Mouse (Mus musculus) spleen, adult 2 months (tissue): ENCODE data around the gene Cacna1h. TPM values are rescaled to one million over a fixed set of nuclear protein-coding genes. Genes with fewer than 3 reads are reported as not detected.

Source experiments
- DNase-seq, 2 experiments: peaks; one replicate each; pipeline versions ENCODE4 v3.0.0 to v3.0.0-alpha.2; 2012 to 2021; ENCODE audit warnings: low spot score in 2 of 2, low read depth in 1 of 2
- H3K27ac ChIP-seq: fragments of 200-500 bp; 2 replicates; pipeline ENCODE4 v1.5.1; 2012; ENCODE audit warnings: low read length, inconsistent platforms; ENCODE audit not compliant: insufficient read depth
- H3K27me3 ChIP-seq: fragments of 200-500 bp; 2 replicates; pipeline ENCODE4 v1.6.1; 2012; ENCODE audit warnings: mild to moderate bottlenecking, moderate library complexity, low read length, inconsistent platforms; ENCODE audit not compliant: control insufficient read depth, insufficient read depth
- H3K36me3 ChIP-seq: fragments of 200-500 bp; 2 replicates; pipeline ENCODE4 v1.6.1; 2012; ENCODE audit warnings: mild to moderate bottlenecking, low read length, inconsistent platforms; ENCODE audit not compliant: control insufficient read depth, insufficient read depth
- H3K4me1 ChIP-seq: fragments of 200-500 bp; 2 replicates; pipeline ENCODE4 v1.6.1; 2011; ENCODE audit warnings: inconsistent platforms; ENCODE audit not compliant: control insufficient read depth, insufficient read depth, insufficient read length
- H3K4me3 ChIP-seq: fragments of 200-500 bp; 2 replicates; pipeline ENCODE4 v1.5.1; 2011; ENCODE audit warnings: mild to moderate bottlenecking, inconsistent platforms; ENCODE audit not compliant: insufficient read depth, insufficient read length; ENCODE audit errors: extremely low read depth
- CTCF ChIP-seq: fragments of 200-500 bp; IDR thresholded peaks from 2 replicates; pipeline ENCODE4 v1.5.1; 2011; ENCODE audit warnings: mild to moderate bottlenecking, inconsistent platforms; ENCODE audit not compliant: insufficient read depth, insufficient read length, insufficient replicate concordance; ENCODE audit errors: extremely low read depth
- POLR2A ChIP-seq: fragments of 200-500 bp; IDR thresholded peaks from 2 replicates; pipeline ENCODE4 v1.6.1; 2011; ENCODE audit warnings: low read depth, low read length, inconsistent platforms
- WGBS: fragments of 180-500 bp; shearing (Covaris S2); methylation state at CpG from one replicate; pipeline ENCODE4 v1.1.7; 2018; 5-methylcytosine and 5-hydroxymethylcytosine counted together
- polyA plus RNA-seq: library from polyadenylated mRNA; depleted of rRNA; stranded (reverse); fragments of >200 nt; gene quantifications from 2 replicates; pipeline ENCODE4 v1.2.3, GENCODE M21; 2012; rRNA removed

The Cacna1h gene
- polyA plus RNA-seq, 1 experiment = 11.6 TPM

- H3K27me3 ChIP-seq = no peaks in the 10 kb centered on the region
- DNase-seq = no peak
- no peaks in the 10 kb centered on the region for H3K36me3 ChIP-seq
- WGBS = 84% methylated on average over 6 of the region's 6 CpGs
- no peak overlapping the region for H3K27ac ChIP-seq
- no peak overlapping the region for H3K4me3 ChIP-seq
- no peaks in the 10 kb centered on the region for H3K4me1 ChIP-seq
- no peak for TF ChIP-seq POLR2A
- TF ChIP-seq CTCF = no peak
Measured at GRCm38 (mm10) chr17:25340003-25340402, 93.6 kb downstream of the Cacna1h start.

- WGBS = 84% methylated on average over 4 of the region's 4 CpGs
- no peaks in the 10 kb centered on the region for H3K27me3 ChIP-seq
- no peak overlapping the region for H3K27ac ChIP-seq
- no peak for DNase-seq
- H3K4me3 ChIP-seq = no peak overlapping the region
- H3K4me1 ChIP-seq = no peaks in the 10 kb centered on the region
- H3K36me3 ChIP-seq = no peaks in the 10 kb centered on the region
- TF ChIP-seq CTCF (no peak), POLR2A (no peak)
Measured at GRCm38 (mm10) chr17:25338218-25338617, 95.4 kb downstream of the Cacna1h start.

- no peak overlapping the region for H3K27ac ChIP-seq
- no peaks in the 10 kb centered on the region for H3K27me3 ChIP-seq
- WGBS = 3% methylated on average over 8 of the region's 8 CpGs
- no peak overlapping the region for H3K4me3 ChIP-seq
- peak; percentile 81; the same call in 1 of the 2 replicates for TF ChIP-seq CTCF
- TF ChIP-seq POLR2A = no peak
- no peaks in the 10 kb centered on the region for H3K36me3 ChIP-seq
- peak in 1 of 2 experiments; percentile 8 for DNase-seq
- H3K4me1 ChIP-seq = no peaks in the 10 kb centered on the region
Measured at GRCm38 (mm10) chr17:25333943-25334342, 99.6 kb downstream of the Cacna1h start.

GRCm38 (mm10) chr17:25332321-25332720 is 101.3 kb downstream of the Cacna1h start:
- Histone ChIP-seq H3K36me3 (no peaks in the 10 kb centered on the region), H3K27me3 (no peaks in the 10 kb centered on the region), H3K27ac (no peak overlapping the region), H3K4me3 (no peak overlapping the region), H3K4me1 (no peaks in the 10 kb centered on the region)
- DNase-seq = no peak
- 15% methylated on average over 9 of the region's 9 CpGs for WGBS
- TF ChIP-seq POLR2A (no peak), CTCF (no peak)

Other genes with a start within 250 kb of the Cacna1h start
- 9.1 and 10.0 TPM in 2 replicates for gene BC003965, start 249.2 kb downstream of the Cacna1h start, polyA plus RNA-seq
- 30.4 and 32.0 TPM in 2 replicates for gene Unkl, start 245.4 kb downstream of the Cacna1h start, polyA plus RNA-seq
- gene Gnptg, start 193.7 kb downstream of the Cacna1h start, polyA plus RNA-seq = 22.4 and 25.6 TPM in 2 replicates
- 13.1 and 15.7 TPM in 2 replicates for gene Tsr3, start 193.6 kb downstream of the Cacna1h start, polyA plus RNA-seq
- gene Baiap3, start 177.4 kb downstream of the Cacna1h start, polyA plus RNA-seq = 23.1 and 23.8 TPM in 2 replicates
- 95.2 and 102 TPM in 2 replicates for gene Ube2i, start 159.2 kb downstream of the Cacna1h start, polyA plus RNA-seq
- gene Prss34, start 135.4 kb downstream of the Cacna1h start, polyA plus RNA-seq = 2.5 and 2.7 TPM in 2 replicates
- not detected in 2 replicates for gene Prss28, start 125.1 kb downstream of the Cacna1h start, polyA plus RNA-seq
- gene Prss29, start 115.1 kb downstream of the Cacna1h start, polyA plus RNA-seq = 0.26 and 0.32 TPM in 2 replicates
- gene Tpsab1, start 88.2 kb downstream of the Cacna1h start, polyA plus RNA-seq = 0.11 TPM in 1 of 2 replicates, not detected in the other
- gene Tpsb2, start 67.5 kb downstream of the Cacna1h start, polyA plus RNA-seq = 1.2 and 1.6 TPM in 2 replicates
- 0.09 TPM in 1 of 2 replicates, not detected in the other for gene Tpsg1, start 64.5 kb downstream of the Cacna1h start, polyA plus RNA-seq
- 0.06 TPM in 1 of 2 replicates, not detected in the other for gene Tekt4, start 20.8 kb upstream of the Cacna1h start, polyA plus RNA-seq
- gene Sstr5, start 63.5 kb upstream of the Cacna1h start, polyA plus RNA-seq = not detected in 2 replicates
- 0.65 and 0.83 TPM in 2 replicates for gene Sox8, start 136.9 kb upstream of the Cacna1h start, polyA plus RNA-seq
- 13.1 and 15.6 TPM in 2 replicates for gene Lmf1, start 145.3 kb upstream of the Cacna1h start, polyA plus RNA-seq